Mouse (Mus musculus) olfactory bulb, adult 2 months (tissue): ENCODE data around the gene Ube3b.

Experiments
- CTCF ChIP-seq: fragments of 200-500 bp; IDR thresholded peaks from 2 replicates; pipeline ENCODE4 v1.5.1; 2012; ENCODE audit warnings: low read depth, mild to moderate bottlenecking, low read length, moderate library complexity; ENCODE audit not compliant: insufficient read depth
- POLR2A ChIP-seq: fragments of 200-500 bp; IDR thresholded peaks from 2 replicates; pipeline ENCODE4 v1.6.1; 2012; ENCODE audit warnings: mild to moderate bottlenecking, low read depth, low read length, moderate library complexity; ENCODE audit not compliant: insufficient read depth

DNA sequence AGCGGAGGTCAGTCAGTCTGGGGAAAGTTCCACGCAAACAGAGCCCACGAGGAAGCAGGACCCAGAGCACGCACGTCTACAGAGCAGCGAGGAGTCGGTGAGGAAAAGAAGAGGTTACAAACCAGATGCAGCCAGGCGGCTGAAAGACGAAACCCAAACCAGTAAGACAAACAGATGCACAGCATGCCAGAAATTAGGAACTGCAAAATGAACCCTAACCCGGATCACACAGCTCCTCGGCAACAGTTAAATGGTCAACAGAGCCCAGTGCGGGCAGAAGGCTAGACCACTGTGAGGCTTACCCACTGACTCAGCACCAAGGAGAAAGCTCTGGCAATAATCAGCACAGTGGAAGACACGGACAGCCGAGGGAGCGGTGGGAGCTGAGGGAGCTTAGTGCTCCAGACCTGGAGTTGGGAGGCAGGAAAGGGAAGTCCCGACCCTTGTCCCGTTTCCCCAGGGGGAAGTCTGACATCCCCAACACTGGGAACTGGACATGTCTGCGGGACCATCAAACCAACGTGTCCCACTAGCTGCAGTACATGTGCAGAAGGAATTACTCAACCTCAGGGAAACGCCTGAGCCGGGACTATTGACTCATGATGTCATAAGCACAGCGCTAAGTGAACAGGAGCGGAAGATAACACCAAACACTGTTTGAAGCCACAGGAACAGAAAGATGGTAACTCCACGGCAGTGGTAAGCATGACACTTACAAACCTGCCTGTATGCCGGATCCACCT is 8.5 kb upstream of the Ube3b start:
- TF ChIP-seq POLR2A = no peak
- TF ChIP-seq CTCF = no peak
